Mouse (Mus musculus) heart, adult 9 months (tissue): Measurements from ENCODE around the gene A930004D18Rik.
"Not testable (repeated sequence)": the region's sequence is repeated elsewhere in the genome, so short reads cannot be mapped to it uniquely, and the experiment has no call there.

Experiments
- DNase-seq, 2 experiments: peaks; one replicate each; pipeline ENCODE4 v3.0.0; 2022; ENCODE audit warnings: low spot score in 2 of 2

The A930004D18Rik gene

DNA sequence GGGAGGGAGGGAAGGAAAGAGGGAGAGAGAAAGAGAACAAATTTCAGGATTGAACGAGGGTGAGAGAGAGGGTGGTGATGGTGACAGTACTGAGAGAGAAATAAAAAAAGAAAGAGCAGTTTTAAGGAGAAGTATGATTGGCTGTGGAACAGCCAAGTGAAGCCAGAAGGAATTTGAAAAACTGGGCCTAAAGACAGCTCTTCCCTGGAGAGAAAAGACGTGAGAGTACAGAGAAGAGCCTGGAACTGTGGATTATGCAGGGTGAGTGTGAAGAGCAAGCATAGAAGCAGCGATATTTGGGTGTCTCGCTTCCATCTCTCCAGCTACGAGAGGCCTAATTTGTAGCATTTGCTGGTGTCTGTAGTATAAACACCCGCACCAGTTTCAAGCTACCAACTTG, 26.3 kb downstream of the A930004D18Rik start:
- no peak for DNase-seq

DNA sequence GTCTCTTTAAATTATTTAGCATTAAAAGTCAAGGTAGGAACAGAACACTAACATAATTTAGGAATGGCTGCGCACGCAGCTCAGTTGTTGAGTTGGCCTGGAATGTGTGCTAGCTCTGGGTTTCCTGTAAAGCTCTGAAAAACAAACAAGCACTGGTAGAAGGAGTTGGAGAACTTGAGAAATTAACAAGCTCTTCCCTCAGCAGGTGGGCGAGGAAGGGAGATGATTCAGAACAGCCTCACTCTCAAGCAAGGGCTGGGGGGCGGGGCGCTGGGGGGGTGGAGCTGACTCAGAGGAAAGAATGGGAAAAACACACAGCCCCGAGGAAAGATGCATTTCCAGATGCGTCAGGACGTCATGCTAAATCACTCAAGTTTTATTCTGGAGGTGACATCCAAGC, 32.4 kb downstream of the A930004D18Rik start:
- DNase-seq = no peak

DNA sequence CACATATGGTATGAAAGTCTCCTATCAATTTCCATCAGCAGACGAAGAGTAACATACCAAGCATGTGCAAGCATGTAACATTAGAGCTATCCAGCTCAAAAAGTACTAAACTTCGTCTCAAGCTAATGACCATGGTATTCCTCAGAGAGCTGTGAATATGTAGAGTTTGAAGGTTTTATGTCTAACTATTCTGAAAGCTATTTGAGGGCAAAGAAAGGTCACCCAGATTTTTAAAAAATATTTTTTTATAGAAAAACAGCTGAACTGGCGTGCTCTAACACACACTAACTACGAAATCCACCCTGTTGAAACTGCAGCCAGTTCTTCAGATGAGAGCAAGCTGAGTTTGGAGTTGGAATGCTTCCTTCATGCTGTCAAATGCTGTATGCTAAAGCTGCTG, 33.3 kb downstream of the A930004D18Rik start:
- no peak for DNase-seq

DNA sequence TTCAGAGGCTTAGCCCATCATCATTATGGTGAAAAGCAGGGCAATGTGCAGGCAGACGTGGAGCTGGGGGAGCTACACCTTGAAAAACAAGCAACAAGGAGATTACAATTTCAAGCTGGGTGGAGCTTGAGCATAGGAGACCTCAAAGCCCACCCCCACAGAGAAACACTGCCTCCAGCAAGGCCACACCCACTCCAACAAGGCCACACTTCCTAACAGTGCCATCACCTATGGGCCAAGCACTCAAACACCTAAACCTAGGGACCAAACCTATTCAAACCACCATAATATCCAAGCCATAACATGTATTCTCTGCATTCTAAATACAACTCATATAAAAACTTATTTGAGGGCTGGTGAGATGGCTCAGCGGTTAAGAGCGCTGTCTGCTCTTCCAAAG, 35.2 kb downstream of the A930004D18Rik start:
- DNase-seq = no peak

DNA sequence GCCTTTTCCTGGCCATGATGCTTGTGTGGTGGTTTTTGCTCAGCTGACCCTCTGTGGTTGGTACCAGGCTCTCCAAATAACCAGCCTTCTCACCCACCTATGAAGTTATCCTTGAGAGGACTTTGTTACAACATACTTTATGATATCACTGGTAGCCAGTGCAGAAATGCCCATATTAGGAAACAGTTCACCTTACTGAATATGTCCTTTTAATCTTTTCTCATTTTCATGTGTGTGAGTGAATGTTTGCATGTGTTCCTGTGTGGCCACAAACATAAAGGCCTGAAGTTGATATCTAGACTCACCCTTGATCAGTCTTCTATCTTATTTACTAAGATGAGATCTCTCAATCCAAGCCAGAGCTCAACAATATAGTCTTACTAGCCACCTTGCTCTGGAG, 40.7 kb downstream of the A930004D18Rik start, which contains the start of gene H2al2a:
Gene H2al2a, minus strand, starts transcription at position 101 of the 400 bp plus-strand sequence.
- no peak for DNase-seq

DNA sequence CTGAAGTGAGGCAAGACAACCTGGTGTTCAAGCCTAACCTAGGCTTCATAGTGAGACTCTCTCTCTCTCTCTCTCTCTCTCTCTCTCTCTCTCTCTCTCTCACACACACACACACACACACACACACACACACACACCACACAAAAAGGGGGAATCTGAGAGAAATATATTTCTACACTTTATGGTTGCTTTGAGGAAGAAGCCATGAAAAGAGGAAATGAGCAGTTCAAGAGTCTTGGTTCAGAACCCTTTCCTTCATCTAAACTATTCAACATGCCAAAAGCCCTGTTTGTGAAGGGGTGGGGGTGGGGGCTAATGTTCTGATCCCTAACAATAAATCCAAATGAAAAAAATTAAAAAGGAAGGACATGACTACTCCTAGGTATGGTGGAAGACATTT, 48.0 kb downstream of the A930004D18Rik start:
- no peak for DNase-seq

DNA sequence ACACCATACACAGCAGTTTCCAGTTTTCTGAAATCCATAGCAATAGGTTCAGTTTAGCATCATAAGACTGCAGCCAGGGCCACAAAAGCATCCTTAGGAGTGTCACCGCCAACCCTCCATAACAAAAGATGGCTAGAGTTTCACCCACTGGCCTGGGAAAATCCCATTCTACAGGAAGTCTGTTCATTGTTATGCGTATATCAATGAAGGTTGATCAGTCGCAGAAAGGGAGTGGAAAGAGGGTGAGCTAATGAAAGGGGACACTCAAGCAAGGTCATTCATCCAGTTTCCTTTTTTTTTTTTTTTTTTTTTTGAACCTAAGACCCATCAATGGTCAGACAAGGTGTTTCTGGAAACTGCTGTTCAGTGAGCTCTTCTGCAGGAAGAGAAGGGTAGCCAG, 48.4 kb downstream of the A930004D18Rik start:
- no peak for DNase-seq

DNA sequence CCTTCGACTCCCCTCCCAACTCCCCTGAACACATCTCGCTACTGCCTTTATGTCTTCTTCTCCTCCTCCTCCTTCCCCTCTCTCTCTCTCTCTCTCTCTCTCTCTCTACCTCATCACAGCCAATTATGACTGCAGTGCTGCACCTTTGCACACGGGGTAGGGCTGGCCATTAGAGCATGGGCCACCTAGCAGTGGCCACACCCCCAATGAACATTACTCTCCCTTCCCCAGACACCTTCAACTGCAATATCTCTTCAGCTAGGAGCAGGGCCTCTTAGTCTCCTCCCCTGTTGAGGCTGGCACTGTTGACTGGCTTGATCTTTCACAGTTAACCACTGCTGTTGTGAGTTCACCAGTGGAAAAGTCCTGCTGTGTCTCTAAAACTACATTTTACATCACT, 50.8 kb downstream of the A930004D18Rik start:
- no peak for DNase-seq

DNA sequence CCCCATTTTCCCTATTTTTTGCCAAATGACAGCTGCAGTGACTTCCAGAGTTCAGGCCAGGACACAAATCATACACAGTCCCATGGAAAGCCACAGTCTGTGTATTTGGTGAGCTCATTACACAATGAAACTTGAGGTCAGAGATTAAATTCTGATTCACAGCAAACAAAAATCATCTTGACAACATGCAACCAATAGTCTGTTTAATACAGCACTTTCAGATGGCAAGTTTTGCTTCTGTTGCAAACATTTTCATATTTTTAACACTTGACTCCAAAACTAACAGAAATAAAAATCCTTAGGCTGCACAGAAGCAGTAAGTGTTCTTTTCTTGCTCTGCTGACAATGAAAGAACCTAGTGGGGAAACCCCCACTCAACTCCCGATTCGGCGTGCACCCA, 52.8 kb downstream of the A930004D18Rik start:
- DNase-seq = no peak

DNA sequence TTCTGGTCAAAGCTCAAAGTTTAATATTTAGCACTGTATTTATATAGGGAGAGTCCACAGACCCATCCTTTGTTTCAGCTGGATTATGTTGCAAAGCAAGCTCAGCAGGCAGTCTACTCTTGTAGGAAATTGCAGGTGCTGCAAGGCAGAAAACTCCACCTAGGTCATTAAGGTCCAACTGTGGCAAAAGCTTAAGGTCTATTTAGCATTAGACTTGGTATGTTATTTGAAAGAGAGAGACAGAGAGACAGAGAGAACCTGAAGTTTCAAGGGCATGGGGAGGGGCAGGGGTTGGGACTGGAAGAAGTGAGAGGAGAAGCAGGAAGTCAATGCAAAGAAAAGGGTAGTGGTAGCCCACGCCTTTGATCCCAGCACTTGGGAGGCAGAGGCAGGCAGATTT, 54.8 kb downstream of the A930004D18Rik start:
- no peak for DNase-seq

DNA sequence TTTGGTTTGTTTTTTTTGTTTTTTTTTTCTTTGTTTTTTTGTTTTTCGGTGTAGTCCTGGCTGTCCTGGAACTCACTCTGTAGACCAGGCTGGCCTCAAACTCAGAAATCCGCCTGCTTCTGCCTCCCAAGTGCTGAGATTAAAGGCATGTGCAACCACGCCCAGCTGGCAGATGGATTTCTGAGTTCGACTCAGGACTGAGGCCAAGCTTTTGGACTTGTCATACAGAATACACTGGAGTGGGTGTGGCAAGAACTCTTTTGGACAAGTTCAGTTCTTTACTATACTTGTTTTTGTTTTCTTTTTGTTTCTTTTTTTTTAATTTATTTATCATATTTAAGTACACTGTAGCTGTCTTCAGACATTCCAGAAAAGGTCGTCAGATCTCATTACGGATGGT, 58.8 kb downstream of the A930004D18Rik start:
- DNase-seq = no peak

DNA sequence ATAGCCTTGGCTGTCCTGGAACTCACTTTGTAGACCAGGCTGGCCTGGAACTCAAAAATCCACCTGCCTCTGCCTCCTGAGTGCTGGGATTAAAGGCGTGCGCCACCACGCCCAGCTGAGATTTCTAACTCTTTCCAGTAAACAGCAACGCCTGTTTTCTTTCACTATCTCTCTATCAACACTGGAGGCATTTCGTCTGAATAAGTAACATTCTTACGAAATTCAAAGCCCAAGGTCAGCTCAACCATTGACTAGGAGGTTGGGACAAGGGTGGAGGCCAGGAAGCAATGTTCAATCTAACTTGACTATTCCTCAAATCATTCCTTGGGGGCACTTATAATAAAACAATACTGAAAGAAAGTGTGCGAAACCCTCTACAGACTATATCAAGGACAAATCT, 59.3 kb downstream of the A930004D18Rik start:
- not testable (repeated sequence) for DNase-seq

DNA sequence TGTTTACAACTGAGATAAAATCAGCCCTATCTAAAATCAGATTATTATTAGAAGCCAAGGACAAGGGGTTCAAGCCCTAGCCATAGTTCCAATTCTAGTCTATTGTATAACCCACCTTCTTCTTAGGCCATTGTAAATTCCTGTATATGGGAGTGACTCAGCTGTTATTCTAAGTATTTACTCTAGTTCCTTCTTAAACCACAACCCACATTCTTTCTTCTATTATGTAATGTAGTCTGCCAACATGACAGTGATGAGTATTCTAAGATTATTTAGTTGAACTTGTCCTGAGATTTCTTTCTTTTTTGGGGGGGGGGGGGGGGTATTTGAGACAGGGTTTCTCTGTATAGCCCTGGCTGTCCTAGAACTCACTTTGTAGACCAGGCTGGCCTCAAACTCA, 59.9 kb downstream of the A930004D18Rik start:
- not testable (repeated sequence) for DNase-seq

DNA sequence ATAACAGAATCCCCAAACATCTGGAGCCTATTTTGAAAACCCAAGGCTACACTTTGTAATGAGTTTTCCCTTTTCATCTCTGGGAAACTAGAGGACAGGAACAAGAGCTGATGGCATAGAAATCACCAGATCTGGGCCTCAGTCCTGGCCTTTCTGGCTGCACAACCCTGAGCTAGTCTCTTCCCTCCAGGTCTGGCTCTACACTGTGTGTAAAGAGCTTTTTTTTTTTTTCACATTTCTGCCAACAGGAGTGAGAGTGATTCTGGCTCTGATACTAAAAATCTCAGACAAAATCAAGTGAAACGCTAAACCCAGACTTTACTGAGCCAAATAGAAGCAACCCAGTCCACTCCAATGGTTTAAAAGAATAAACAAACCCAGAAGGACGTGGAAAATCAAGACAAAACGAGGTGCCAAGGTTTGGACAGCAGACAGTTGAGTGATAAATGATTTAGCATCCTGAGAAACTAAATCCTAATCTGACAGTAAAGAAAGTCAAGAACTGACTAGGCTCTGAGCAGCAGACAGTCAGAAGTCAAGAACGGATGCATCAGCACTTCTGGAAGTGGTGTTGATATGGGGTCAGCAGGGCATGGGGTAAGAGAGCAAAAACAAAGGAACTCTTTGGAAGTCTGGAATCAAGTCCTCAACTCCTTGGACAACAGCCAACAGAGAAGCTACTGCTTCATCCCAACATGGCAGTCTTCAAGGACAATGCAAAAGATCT, 61.8 kb downstream of the A930004D18Rik start:
- no peak for DNase-seq
